Mouse (Mus musculus) hindbrain, postnatal 0 days (tissue): ENCODE results near the gene Cmc2. TPM values are rescaled to one million over a fixed set of nuclear protein-coding genes. Genes with fewer than 3 reads are reported as not detected.
A peak's percentile ranks its signal among the peaks of the same experiment; 100 is the strongest.

Source experiments
- ATAC-seq: fragments of 200-750 bp; cut with Nextera tagmentation; 2 replicates; pipeline ENCODE4 v1.8.0; 2017; ENCODE audit warnings: mild to moderate bottlenecking, moderate TSS enrichment, moderate library complexity
- DNase-seq: peaks from one replicate; pipeline ENCODE4 v3.0.0-alpha.2; 2015; ENCODE audit warnings: low spot score
- H3K27ac ChIP-seq: fragments of 300-500 bp; sonication (generic); 2 replicates; pipeline ENCODE4 v1.5.1; 2014; ENCODE audit warnings: mild to moderate bottlenecking
- H3K27me3 ChIP-seq: fragments of 300-500 bp; sonication (generic); 2 replicates; pipeline ENCODE4 v1.6.1; 2014; ENCODE audit warnings: low read length, mixed read lengths; ENCODE audit not compliant: insufficient read depth
- H3K36me3 ChIP-seq: fragments of 300-500 bp; sonication (generic); 2 replicates; pipeline ENCODE4 v1.6.1; 2014; ENCODE audit warnings: low read length, mixed read lengths; ENCODE audit not compliant: insufficient read depth
- H3K4me1 ChIP-seq: fragments of 300-500 bp; sonication (generic); 2 replicates; pipeline ENCODE4 v1.6.1; 2014; ENCODE audit warnings: antibody characterized with exemption, low read length, mixed read lengths; ENCODE audit not compliant: insufficient read depth
- H3K4me2 ChIP-seq: fragments of 300-500 bp; sonication (generic); 2 replicates; pipeline ENCODE4 v1.6.1; 2014; ENCODE audit warnings: low read depth, mild to moderate bottlenecking, low read length, moderate library complexity, mixed read lengths
- H3K4me3 ChIP-seq: fragments of 300-500 bp; sonication (generic); 2 replicates; pipeline ENCODE4 v1.5.1; 2014; ENCODE audit warnings: low read length
- H3K9ac ChIP-seq: fragments of 300-500 bp; sonication (generic); replicated peaks from 2 replicates; pipeline ENCODE4 v1.6.1; 2014; ENCODE audit warnings: mild to moderate bottlenecking, low read length, moderate library complexity, mixed read lengths
- H3K9me3 ChIP-seq: fragments of 300-500 bp; sonication (generic); 2 replicates; pipeline ENCODE4 v1.6.1; 2016; ENCODE audit warnings: low read length, mixed read lengths
- CTCF ChIP-seq: IDR thresholded peaks from 2 replicates; pipeline ENCODE4 v1.5.1; 2016; ENCODE audit warnings: antibody characterized with exemption, control low read depth, low read depth
- WGBS: fragments of 180-500 bp; shearing (Covaris S2); extraction: QIAGEN DNeasy Blood & Tissue Kit; methylation state at CpG from one replicate; pipeline ENCODE4 v1.1.7; 2014; 5-methylcytosine and 5-hydroxymethylcytosine counted together
- polyA plus RNA-seq: library from polyadenylated mRNA; unstranded; fragments of >200 nt; fragmentation: Nextera tagmentation; extraction: Ambion mirVana; gene quantifications from 2 replicates; pipeline ENCODE4 v1.2.1, GENCODE M21; 2015
- total RNA-seq: library from RNA; depleted of rRNA; stranded (reverse); fragments of >200 nt; gene quantifications from 2 replicates; pipeline ENCODE4 v1.2.3, GENCODE M21; 2014

The Cmc2 gene
- total and polyA plus RNA-seq, 2 experiments from 2014 or later = 16.8 to 36.3 TPM

GRCm38 (mm10) chr8:116946851-116947250 lies 25.6 kb upstream of the Cmc2 start:
- Histone ChIP-seq H3K9ac (no peak overlapping the region), H3K36me3 (no peaks in the 10 kb centered on the region), H3K4me1 (peaks cover 11% of the 10 kb centered on the region; the same call in 1 of the 2 replicates), H3K27me3 (no peaks in the 10 kb centered on the region), H3K4me2 (no peak overlapping the region), H3K4me3 (no peak overlapping the region), H3K9me3 (no peaks in the 10 kb centered on the region), H3K27ac (no peak overlapping the region)
- DNase-seq (no peak), ATAC-seq (no peak)
- TF ChIP-seq CTCF = no peak
- WGBS = 82% methylated on average over 6 of the region's 6 CpGs

DNA sequence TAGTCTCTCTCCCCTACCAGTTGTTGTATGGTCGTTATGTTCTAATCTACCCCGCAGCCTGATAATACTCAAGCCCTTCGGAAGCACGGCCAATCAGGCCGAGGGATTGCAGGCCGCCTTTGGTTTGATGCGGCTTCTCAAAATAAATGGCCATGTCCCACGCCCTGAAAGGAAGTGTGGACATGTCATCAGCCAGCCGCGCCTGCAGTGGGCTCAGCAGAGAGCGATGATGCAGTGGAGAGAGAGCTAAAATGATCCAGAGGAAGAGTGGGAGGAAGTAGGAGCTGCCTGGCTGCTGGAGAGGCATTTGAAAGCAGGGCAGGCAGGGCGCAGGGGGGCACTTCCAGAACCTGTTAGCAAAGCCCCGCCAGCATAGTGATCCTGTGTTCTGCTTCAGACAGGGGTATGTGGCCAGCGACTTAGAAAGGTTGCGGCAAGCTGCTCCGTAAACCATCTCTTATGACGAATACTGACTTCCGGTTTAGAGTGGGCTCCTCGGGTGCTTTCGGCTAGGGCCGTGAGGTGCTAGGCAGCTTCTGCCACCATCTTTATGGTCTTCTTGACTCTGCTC lies 25.1 kb upstream of the Cmc2 start:
- H3K4me1 ChIP-seq = peaks cover 11% of the 10 kb centered on the region; the same call in 1 of the 2 replicates
- WGBS = 82% methylated on average over 21 of the region's 21 CpGs
- DNase-seq = no peak
- H3K36me3 ChIP-seq = no peaks in the 10 kb centered on the region
- H3K9me3 ChIP-seq = no peaks in the 10 kb centered on the region
- no peak overlapping the region for H3K27ac ChIP-seq
- no peak for TF ChIP-seq CTCF
- no peak overlapping the region for H3K4me3 ChIP-seq
- ATAC-seq = no peak
- H3K9ac ChIP-seq = no peak overlapping the region
- H3K27me3 ChIP-seq = no peaks in the 10 kb centered on the region
- H3K4me2 ChIP-seq = no peak overlapping the region

GRCm38 (mm10) chr8:116945169-116945910 lies 24.1 kb upstream of the Cmc2 start:
- H3K27me3 ChIP-seq = no peaks in the 10 kb centered on the region
- H3K9ac ChIP-seq = no peak overlapping the region
- H3K4me1 ChIP-seq = peaks cover 11% of the 10 kb centered on the region; the same call in 1 of the 2 replicates
- H3K4me3 ChIP-seq = no peak overlapping the region
- H3K9me3 ChIP-seq = no peaks in the 10 kb centered on the region
- ATAC-seq (no peak), DNase-seq (no peak)
- no peaks in the 10 kb centered on the region for H3K36me3 ChIP-seq
- 88% methylated on average over 9 of the region's 9 CpGs for WGBS
- no peak overlapping the region for H3K4me2 ChIP-seq
- H3K27ac ChIP-seq = no peak overlapping the region
- no peak for TF ChIP-seq CTCF

GRCm38 (mm10) chr8:116944385-116944696 lies 23.1 kb upstream of the Cmc2 start:
- H3K36me3 ChIP-seq = no peaks in the 10 kb centered on the region
- ATAC-seq (no peak), DNase-seq (no peak)
- no peak for TF ChIP-seq CTCF
- peaks cover 11% of the 10 kb centered on the region; the same call in 1 of the 2 replicates for H3K4me1 ChIP-seq
- H3K4me3 ChIP-seq = peak overlapping the region; percentile 96
- no peaks in the 10 kb centered on the region for H3K27me3 ChIP-seq
- 8% methylated on average over 4 of the region's 4 CpGs for WGBS
- peak overlapping the region; percentile 95 for H3K4me2 ChIP-seq
- H3K27ac ChIP-seq = peak overlapping the region; percentile 23; the same call in 1 of the 2 replicates
- peak overlapping the region; percentile 91 for H3K9ac ChIP-seq
- no peaks in the 10 kb centered on the region for H3K9me3 ChIP-seq

DNA sequence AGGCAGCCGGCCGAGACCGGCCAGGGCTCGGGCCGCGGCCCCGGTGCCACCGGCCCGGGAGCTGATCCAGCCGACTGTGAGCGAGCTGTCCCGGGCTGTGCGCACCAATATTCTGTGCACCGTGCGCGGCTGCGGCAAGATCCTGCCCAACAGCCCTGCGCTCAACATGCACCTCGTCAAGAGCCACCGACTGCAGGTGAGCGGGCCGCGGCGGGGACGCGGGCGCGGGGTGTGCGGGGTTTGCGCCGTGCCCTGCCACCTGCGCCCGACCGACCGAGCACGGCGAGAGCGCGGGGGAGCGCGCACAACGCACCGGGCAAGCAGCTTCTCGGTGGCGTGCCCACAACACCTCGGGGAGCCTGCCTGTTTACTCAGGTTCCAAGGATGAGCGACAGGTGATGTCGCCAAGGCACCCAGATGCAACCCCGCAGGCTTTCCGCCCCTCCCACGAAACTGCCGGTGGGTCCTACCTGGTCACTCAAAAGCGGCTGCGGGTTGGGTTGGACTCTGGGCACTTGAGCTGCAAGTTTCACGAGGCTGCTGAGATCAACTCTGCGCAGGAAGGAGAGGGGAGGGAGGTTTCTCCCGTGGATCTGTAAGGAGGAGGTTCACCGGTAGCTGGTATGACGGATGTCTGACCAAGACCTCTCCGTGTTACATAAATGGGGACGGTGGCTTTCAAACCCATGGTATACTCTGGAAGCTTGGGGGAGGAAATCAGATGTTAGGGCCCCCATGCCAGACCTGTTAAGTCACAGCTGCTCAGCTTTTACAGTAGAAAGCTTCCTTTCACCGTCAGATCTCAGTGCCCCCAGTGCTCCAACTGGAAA lies 22.5 kb upstream of the Cmc2 start:
- no peak for TF ChIP-seq CTCF
- Histone ChIP-seq H3K27ac (peak overlapping the region; percentile 80), H3K27me3 (no peaks in the 10 kb centered on the region), H3K9ac (peak overlapping the region; percentile 91), H3K4me1 (peaks cover 11% of the 10 kb centered on the region; the same call in 1 of the 2 replicates), H3K4me2 (peak overlapping the region; percentile 95), H3K9me3 (no peaks in the 10 kb centered on the region), H3K4me3 (peak overlapping the region; percentile 96), H3K36me3 (no peaks in the 10 kb centered on the region)
- peak; percentile 45 for DNase-seq
- ATAC-seq = peak; percentile 78
- WGBS = 1% methylated on average over 57 of the region's 62 CpGs

- DNase-seq (peak; percentile 97), ATAC-seq (peak; percentile 92)
- TF ChIP-seq CTCF = peak; percentile 45
- H3K36me3 ChIP-seq = 0 out of 2 replicates have a peak, but pooled peaks cover 1% of the 10 kb centered on the region
- H3K4me1 ChIP-seq = peaks cover 11% of the 10 kb centered on the region; the same call in 1 of the 2 replicates
- under 1% methylated on average over 46 of the region's 46 CpGs for WGBS
- peak within 1 kb of the TSS; percentile 96 for H3K4me3 ChIP-seq
- H3K4me2 ChIP-seq = peak within 1 kb of the TSS; percentile 95
- no peaks in the 10 kb centered on the region for H3K27me3 ChIP-seq
- peak within 1 kb of the TSS; percentile 80 for H3K27ac ChIP-seq
- no peaks in the 10 kb centered on the region for H3K9me3 ChIP-seq
- H3K9ac ChIP-seq = peak within 1 kb of the TSS; percentile 91
Measured at GRCm38 (mm10) chr8:116943161-116943554, 21.9 kb upstream of the Cmc2 start, which contains the start of gene Atmin. Gene Atmin, plus strand, starts transcription at chr8:116943393.
